Mouse (Mus musculus) heart, embryonic 13.5 days (tissue): ENCODE measurements around the gene Phex. TPM values are rescaled to one million over a fixed set of nuclear protein-coding genes. Genes with fewer than 3 reads are reported as not detected.

ENCODE experiments used
- ATAC-seq: fragments of 200-750 bp; cut with Nextera tagmentation; 2 replicates; pipeline ENCODE4 v1.8.0; 2017; ENCODE audit warnings: moderate TSS enrichment; ENCODE audit not compliant: insufficient number of reproducible peaks, low FRiP score, low TSS enrichment; ENCODE audit errors: extremely low read depth
- H3K27ac ChIP-seq: fragments of 300-500 bp; sonication (generic); replicated peaks from 2 replicates; pipeline ENCODE4 v1.5.1; 2015; ENCODE audit warnings: moderate library complexity, mild to moderate bottlenecking, inconsistent platforms
- H3K27me3 ChIP-seq: fragments of 300-500 bp; sonication (generic); replicated peaks from 2 replicates; pipeline ENCODE4 v1.6.1; 2015; ENCODE audit warnings: mild to moderate bottlenecking, inconsistent platforms
- H3K36me3 ChIP-seq: fragments of 300-500 bp; sonication (generic); 2 replicates; pipeline ENCODE4 v1.6.1; 2015; ENCODE audit warnings: mild to moderate bottlenecking, inconsistent platforms
- H3K4me1 ChIP-seq: fragments of 300-500 bp; sonication (generic); 2 replicates; pipeline ENCODE4 v1.6.1; 2015; ENCODE audit warnings: inconsistent platforms
- H3K4me2 ChIP-seq: fragments of 300-500 bp; sonication (generic); 2 replicates; pipeline ENCODE4 v1.6.1; 2015; ENCODE audit warnings: inconsistent platforms, mild to moderate bottlenecking, moderate library complexity
- H3K4me3 ChIP-seq: fragments of 300-500 bp; sonication (generic); 2 replicates; pipeline ENCODE4 v1.5.1; 2015; ENCODE audit warnings: moderate library complexity, mild to moderate bottlenecking, inconsistent platforms
- H3K9ac ChIP-seq: fragments of 300-500 bp; sonication (generic); 2 replicates; pipeline ENCODE4 v1.6.1; 2015; ENCODE audit warnings: inconsistent platforms, mild to moderate bottlenecking, moderate library complexity
- H3K9me3 ChIP-seq: fragments of 300-500 bp; sonication (generic); 2 replicates; pipeline ENCODE4 v1.6.1; 2016; ENCODE audit warnings: inconsistent platforms
- WGBS: fragments of 180-500 bp; shearing (Covaris S2); methylation state at CpG from one replicate; pipeline ENCODE4 v1.1.7; 2015; ENCODE audit warnings: mixed read lengths; 5-methylcytosine and 5-hydroxymethylcytosine counted together
- polyA plus RNA-seq: library from polyadenylated mRNA; unstranded; fragments of >200 nt; fragmentation: Nextera tagmentation; extraction: Ambion mirVana; gene quantifications from 2 replicates; pipeline ENCODE4 v1.2.1, GENCODE M21; 2015

Phex gene
- 0.15 and 0.47 TPM in 2 replicates for polyA plus RNA-seq

- WGBS = 56% methylated on average over 5 of the region's 5 CpGs
- Histone ChIP-seq H3K4me2 (no peak within 1 kb of the TSS), H3K27me3 (no peaks in the 10 kb centered on the region), H3K4me3 (no peak within 1 kb of the TSS), H3K9me3 (no peaks in the 10 kb centered on the region), H3K36me3 (no peaks in the 10 kb centered on the region), H3K4me1 (no peaks in the 10 kb centered on the region), H3K27ac (no peak within 1 kb of the TSS), H3K9ac (no peak within 1 kb of the TSS)
- ATAC-seq = no peak
Measured at GRCm38 (mm10) chrX:157415212-157415611, at the start of gene Phex. Phex (minus strand) TSS chrX:157415312.

GRCm38 (mm10) chrX:157462716-157463115 is 47.6 kb upstream of the Phex start:
- Histone ChIP-seq H3K9ac (no peak overlapping the region), H3K27me3 (no peaks in the 10 kb centered on the region), H3K9me3 (no peaks in the 10 kb centered on the region), H3K4me1 (0 out of 2 replicates have a peak, but pooled peaks cover 5% of the 10 kb centered on the region), H3K4me3 (no peak overlapping the region), H3K4me2 (no peak overlapping the region), H3K27ac (no peak overlapping the region), H3K36me3 (peaks cover 30% of the 10 kb centered on the region)
- 66% methylated on average over 3 of the region's 3 CpGs for WGBS
- no peak for ATAC-seq

- Histone ChIP-seq H3K4me1 (no peaks in the 10 kb centered on the region), H3K4me2 (no peak overlapping the region), H3K9ac (no peak overlapping the region), H3K36me3 (peaks cover 20% of the 10 kb centered on the region), H3K4me3 (no peak overlapping the region), H3K27me3 (no peaks in the 10 kb centered on the region), H3K27ac (no peak overlapping the region), H3K9me3 (no peaks in the 10 kb centered on the region)
- WGBS = 48% methylated on average over 1 of the region's 1 CpGs
- no peak for ATAC-seq
Measured at GRCm38 (mm10) chrX:157454430-157454829, 39.3 kb upstream of the Phex start.

- Histone ChIP-seq H3K9ac (no peak overlapping the region), H3K27ac (no peak overlapping the region), H3K4me2 (no peak overlapping the region), H3K27me3 (no peaks in the 10 kb centered on the region), H3K4me3 (no peak overlapping the region), H3K4me1 (no peaks in the 10 kb centered on the region), H3K36me3 (0 out of 2 replicates have a peak, but pooled peaks cover 2% of the 10 kb centered on the region), H3K9me3 (no peaks in the 10 kb centered on the region)
- ATAC-seq = no peak
- 58% methylated on average over 1 of the region's 1 CpGs for WGBS
Measured at GRCm38 (mm10) chrX:157449000-157449399, 33.9 kb upstream of the Phex start.

- H3K27ac ChIP-seq = no peak overlapping the region
- WGBS = 80% methylated on average over 6 of the region's 6 CpGs
- H3K4me3 ChIP-seq = no peak overlapping the region
Measured at GRCm38 (mm10) chrX:157447431-157447830, 32.3 kb upstream of the Phex start.

GRCm38 (mm10) chrX:157434768-157435167 is 19.7 kb upstream of the Phex start:
- no peaks in the 10 kb centered on the region for H3K27me3 ChIP-seq
- H3K9ac ChIP-seq = no peak overlapping the region
- H3K4me1 ChIP-seq = no peaks in the 10 kb centered on the region
- H3K27ac ChIP-seq = no peak overlapping the region
- 69% methylated on average over 1 of the region's 1 CpGs for WGBS
- H3K36me3 ChIP-seq = no peaks in the 10 kb centered on the region
- H3K4me3 ChIP-seq = no peak overlapping the region
- ATAC-seq = no peak
- no peaks in the 10 kb centered on the region for H3K9me3 ChIP-seq
- H3K4me2 ChIP-seq = no peak overlapping the region

More at GRCm38 (mm10) chrX:157447431-157447830, 32.3 kb upstream of the Phex start:
- Histone ChIP-seq H3K9ac (no peak overlapping the region), H3K27me3 (no peaks in the 10 kb centered on the region), H3K4me2 (no peak overlapping the region), H3K36me3 (peaks cover 7% of the 10 kb centered on the region; the same call in 1 of the 2 replicates), H3K9me3 (no peaks in the 10 kb centered on the region), H3K4me1 (no peaks in the 10 kb centered on the region)
- ATAC-seq = no peak

GRCm38 (mm10) chrX:157419451-157419850 is 4.3 kb upstream of the Phex start:
- Histone ChIP-seq H3K4me1 (no peaks in the 10 kb centered on the region), H3K9me3 (no peaks in the 10 kb centered on the region), H3K4me2 (no peak overlapping the region), H3K27ac (no peak overlapping the region), H3K27me3 (no peaks in the 10 kb centered on the region), H3K9ac (no peak overlapping the region), H3K36me3 (no peaks in the 10 kb centered on the region), H3K4me3 (no peak overlapping the region)
- ATAC-seq = no peak
- 15% methylated on average over 2 of the region's 2 CpGs for WGBS

- no peaks in the 10 kb centered on the region for H3K9me3 ChIP-seq
- H3K4me3 ChIP-seq = no peak overlapping the region
- H3K27me3 ChIP-seq = no peaks in the 10 kb centered on the region
- no peak overlapping the region for H3K4me2 ChIP-seq
- no peaks in the 10 kb centered on the region for H3K4me1 ChIP-seq
- H3K9ac ChIP-seq = no peak overlapping the region
- WGBS = 58% methylated on average over 6 of the region's 6 CpGs
- no peak for ATAC-seq
- no peak overlapping the region for H3K27ac ChIP-seq
- H3K36me3 ChIP-seq = no peaks in the 10 kb centered on the region
Measured at GRCm38 (mm10) chrX:157404919-157405318, 10.2 kb downstream of the Phex start.

GRCm38 (mm10) chrX:157391241-157391640 is 23.9 kb downstream of the Phex start:
- Histone ChIP-seq H3K9ac (no peak overlapping the region), H3K4me2 (no peak overlapping the region), H3K9me3 (no peaks in the 10 kb centered on the region), H3K4me1 (no peaks in the 10 kb centered on the region), H3K4me3 (no peak overlapping the region), H3K27ac (no peak overlapping the region), H3K27me3 (no peaks in the 10 kb centered on the region), H3K36me3 (no peaks in the 10 kb centered on the region)
- no peak for ATAC-seq
- WGBS = 49% methylated on average over 2 of the region's 2 CpGs

GRCm38 (mm10) chrX:157390102-157390501 is 25.0 kb downstream of the Phex start:
- no peak overlapping the region for H3K4me2 ChIP-seq
- no peaks in the 10 kb centered on the region for H3K36me3 ChIP-seq
- no peak overlapping the region for H3K9ac ChIP-seq
- H3K4me1 ChIP-seq = no peaks in the 10 kb centered on the region
- H3K4me3 ChIP-seq = no peak overlapping the region
- ATAC-seq = no peak
- no peak overlapping the region for H3K27ac ChIP-seq
- WGBS = 57% methylated on average over 6 of the region's 6 CpGs
- H3K27me3 ChIP-seq = no peaks in the 10 kb centered on the region
- H3K9me3 ChIP-seq = no peaks in the 10 kb centered on the region

- WGBS = 79% methylated on average over 3 of the region's 3 CpGs
- Histone ChIP-seq H3K4me3 (no peak overlapping the region), H3K9ac (no peak overlapping the region), H3K27ac (no peak overlapping the region), H3K4me1 (no peaks in the 10 kb centered on the region), H3K36me3 (no peaks in the 10 kb centered on the region), H3K9me3 (no peaks in the 10 kb centered on the region), H3K27me3 (no peaks in the 10 kb centered on the region), H3K4me2 (no peak overlapping the region)
- ATAC-seq = no peak
Measured at GRCm38 (mm10) chrX:157388419-157388818, 26.7 kb downstream of the Phex start.

- H3K36me3 ChIP-seq = no peaks in the 10 kb centered on the region
- 58% methylated on average over 5 of the region's 5 CpGs for WGBS
- no peaks in the 10 kb centered on the region for H3K9me3 ChIP-seq
- no peak overlapping the region for H3K27ac ChIP-seq
- H3K4me1 ChIP-seq = no peaks in the 10 kb centered on the region
- H3K4me3 ChIP-seq = no peak overlapping the region
- H3K27me3 ChIP-seq = no peaks in the 10 kb centered on the region
- no peak overlapping the region for H3K9ac ChIP-seq
- H3K4me2 ChIP-seq = no peak overlapping the region
- no peak for ATAC-seq
Measured at GRCm38 (mm10) chrX:157387025-157387424, 28.1 kb downstream of the Phex start.
